Mouse (Mus musculus) G1E (cell line): Measurements from ENCODE around the gene Tmem176b. TPM values are rescaled to one million over a fixed set of nuclear protein-coding genes. Genes with fewer than 3 reads are reported as not detected.

Experiments used
- ATAC-seq: 2 replicates; pipeline ENCODE4 v1.8.0; 2016; ENCODE audit warnings: mild to moderate bottlenecking; ENCODE audit not compliant: insufficient number of reproducible peaks, poor library complexity, low FRiP score, severe bottlenecking; ENCODE audit errors: extremely low read depth
- DNase-seq: peaks from one replicate; pipeline ENCODE4 v3.0.0; 2012; ENCODE audit warnings: low spot score
- H3K27me3 ChIP-seq: 2 replicates; pipeline ENCODE4 v1.6.1; 2012; ENCODE audit warnings: mild to moderate bottlenecking, low read length, inconsistent platforms; ENCODE audit not compliant: insufficient read depth
- H3K36me3 ChIP-seq: replicated peaks from 2 replicates; pipeline ENCODE3; 2012; ENCODE audit warnings: mild to moderate bottlenecking, inconsistent platforms
- H3K4me1 ChIP-seq: 2 replicates; pipeline ENCODE4 v1.6.1; 2012; ENCODE audit warnings: low read depth, low read length, inconsistent platforms, mixed read lengths; ENCODE audit not compliant: insufficient read depth
- H3K4me3 ChIP-seq: 2 replicates; pipeline ENCODE4 v1.5.1; 2012; ENCODE audit warnings: low read depth, mild to moderate bottlenecking, inconsistent platforms, low read length, moderate library complexity, mixed read lengths
- H3K9me3 ChIP-seq: replicated peaks from 2 replicates; pipeline ENCODE4 v1.6.1; 2012; ENCODE audit warnings: inconsistent platforms
- CTCF ChIP-seq: IDR thresholded peaks from 2 replicates; pipeline ENCODE4 v1.5.1; 2012; ENCODE audit warnings: low read depth, low read length, inconsistent platforms, mixed read lengths
- GATA1 ChIP-seq: IDR thresholded peaks from 2 replicates; pipeline ENCODE4 v1.6.1; 2012; ENCODE audit warnings: borderline replicate concordance, low read length, inconsistent platforms, mixed read lengths
- GATA2 ChIP-seq: IDR thresholded peaks from 2 replicates; pipeline ENCODE4 v1.6.1; 2012; ENCODE audit warnings: low read depth, low read length, inconsistent platforms, borderline replicate concordance
- POLR2AphosphoS5 ChIP-seq: IDR thresholded peaks from 2 replicates; pipeline ENCODE4 v1.6.1; 2012; ENCODE audit warnings: low read depth, low read length, inconsistent platforms; ENCODE audit not compliant: insufficient replicate concordance
- TAL1 ChIP-seq: conservative IDR thresholded peaks from 2 replicates; pipeline ENCODE4 v1.6.1; 2012; ENCODE audit warnings: low read depth, low read length, inconsistent platforms, mixed read lengths
- polyA plus RNA-seq: library from polyadenylated mRNA; stranded (reverse); fragments of >175 nt; gene quantifications from 2 replicates; pipeline ENCODE4 v1.2.3, GENCODE M21; 2012
- total RNA-seq, 2 experiments: library from RNA; stranded (forward) in 1 of 2; stranded (reverse) in 1 of 2; fragments of 200-1000 nt in 1 of 2; fragments of >200 nt in 1 of 2; fragmentation: Nextera tagmentation in 1 of 2; gene quantifications; 2 replicates each; pipeline ENCODE4 v1.2.3; 2014 to 2017

Gene Tmem176b
- total and polyA plus RNA-seq, 3 experiments: not detected

DNA sequence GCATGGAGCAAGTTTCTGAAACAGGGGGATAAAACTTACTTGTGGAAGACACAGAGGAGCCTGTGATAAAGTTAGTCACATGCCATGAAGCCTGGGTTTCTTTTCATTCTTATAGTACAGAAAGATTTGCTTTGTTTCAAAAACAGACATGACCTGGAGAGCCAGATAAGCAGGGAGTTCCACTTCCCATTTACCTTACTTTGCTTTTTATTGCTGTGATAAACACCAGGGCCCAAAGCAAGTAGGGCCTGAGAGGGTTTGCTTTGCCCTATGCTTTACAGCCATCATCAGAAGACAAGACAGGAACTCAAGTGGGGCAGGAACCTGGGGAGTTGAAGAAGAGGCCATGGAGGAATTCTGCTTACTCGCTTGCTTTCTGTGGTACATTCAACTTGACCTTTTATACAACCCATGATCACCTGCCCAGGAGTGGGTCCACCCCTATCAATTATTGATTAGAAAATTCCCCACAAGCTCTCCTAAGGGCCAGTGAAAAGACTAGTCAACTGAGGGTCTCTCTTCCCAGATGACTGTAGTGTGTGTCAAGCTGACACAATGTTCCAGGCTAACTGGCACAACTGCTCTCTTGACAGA, 24.0 kb upstream of the Tmem176b start:
- Histone ChIP-seq H3K4me3 (no peak overlapping the region), H3K27me3 (peaks cover 3% of the 10 kb centered on the region; the same call in 1 of the 2 replicates), H3K36me3 (no peaks in the 10 kb centered on the region), H3K9me3 (no peaks in the 10 kb centered on the region), H3K4me1 (no peaks in the 10 kb centered on the region)
- no peak for DNase-seq
- TF ChIP-seq GATA1: no peak
- no peak for TF ChIP-seq TAL1
- TF ChIP-seq POLR2AphosphoS5: no peak
- TF ChIP-seq GATA2: no peak
- no peak for TF ChIP-seq CTCF
- ATAC-seq: no peak

DNA sequence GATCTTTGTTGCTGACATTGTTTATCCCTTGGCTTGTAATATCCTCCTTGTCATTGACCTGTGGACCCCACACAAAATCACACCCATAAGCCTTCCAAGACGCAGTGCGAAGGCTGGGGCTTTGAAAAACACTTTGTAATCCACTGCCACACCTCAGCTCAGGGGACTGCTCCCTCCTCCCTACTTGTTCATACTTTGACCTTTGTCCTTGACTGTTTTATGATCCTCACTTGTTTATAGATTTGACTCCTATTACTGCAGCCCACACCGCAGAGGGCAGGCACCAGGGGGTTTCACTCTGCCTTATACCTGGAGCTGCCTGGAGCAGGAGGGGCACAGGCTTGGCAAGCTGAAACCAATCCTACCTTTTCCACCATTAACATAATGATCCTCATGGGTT, 23.4 kb upstream of the Tmem176b start:
- H3K36me3 ChIP-seq: no peaks in the 10 kb centered on the region
- ATAC-seq: no peak

DNA sequence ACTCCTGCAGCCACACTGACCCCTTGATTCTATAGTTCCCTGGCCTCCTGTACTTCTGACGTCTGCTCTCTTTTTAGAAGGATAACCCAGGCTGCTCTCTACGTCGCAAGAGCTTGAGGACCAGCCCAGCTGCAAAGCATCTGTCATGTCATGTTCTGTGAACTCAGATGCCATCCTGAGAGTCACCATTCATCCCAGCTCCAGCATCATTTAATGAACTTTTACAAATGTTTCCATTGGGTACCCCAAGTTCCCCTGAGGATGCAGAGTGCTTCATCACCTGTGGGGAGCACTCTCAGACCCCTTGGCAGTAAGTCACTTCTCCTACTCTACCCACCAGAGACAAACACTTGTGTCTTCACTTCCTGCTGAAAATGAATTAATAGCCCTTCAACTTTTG, 22.9 kb upstream of the Tmem176b start:
- H3K9me3 ChIP-seq: no peaks in the 10 kb centered on the region
- TF ChIP-seq POLR2AphosphoS5 (no peak), GATA1 (no peak), CTCF (no peak), GATA2 (no peak), TAL1 (no peak)
- DNase-seq: no peak
- H3K27me3 ChIP-seq: peaks cover 3% of the 10 kb centered on the region; the same call in 1 of the 2 replicates
- no peaks in the 10 kb centered on the region for H3K36me3 ChIP-seq
- H3K4me3 ChIP-seq: no peak overlapping the region
- ATAC-seq: no peak
- H3K4me1 ChIP-seq: no peaks in the 10 kb centered on the region

More for the DNA sequence above, 23.4 kb upstream of the Tmem176b start:
- H3K4me1 ChIP-seq: no peaks in the 10 kb centered on the region
- DNase-seq: no peak
- no peak for TF ChIP-seq POLR2AphosphoS5
- no peak for TF ChIP-seq CTCF
- no peak for TF ChIP-seq TAL1
- no peak for TF ChIP-seq GATA2
- TF ChIP-seq GATA1: no peak
- no peak overlapping the region for H3K4me3 ChIP-seq
- H3K9me3 ChIP-seq: no peaks in the 10 kb centered on the region
- H3K27me3 ChIP-seq: peaks cover 3% of the 10 kb centered on the region; the same call in 1 of the 2 replicates

DNA sequence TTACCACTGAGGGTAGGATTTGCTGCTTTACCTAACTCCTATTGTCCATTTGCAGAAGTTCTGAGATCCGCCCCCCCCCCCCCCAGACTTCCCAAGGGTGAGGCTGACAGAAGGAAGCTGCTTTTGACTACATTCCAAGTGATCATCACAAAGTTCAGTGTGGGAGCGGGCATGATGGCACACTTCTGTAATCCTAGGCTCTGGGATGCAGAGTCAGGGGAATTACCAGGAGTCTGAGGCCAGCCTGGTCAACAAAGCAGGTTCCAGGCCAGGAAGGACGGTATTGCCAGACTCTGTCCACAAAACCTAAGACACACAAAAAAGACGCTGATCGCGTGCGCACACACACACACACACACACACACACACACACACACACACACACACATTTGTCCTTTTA, 22.2 kb upstream of the Tmem176b start:
- peaks cover 3% of the 10 kb centered on the region; the same call in 1 of the 2 replicates for H3K27me3 ChIP-seq
- no peaks in the 10 kb centered on the region for H3K36me3 ChIP-seq
- no peak overlapping the region for H3K4me3 ChIP-seq
- no peaks in the 10 kb centered on the region for H3K4me1 ChIP-seq
- TF ChIP-seq TAL1: no peak
- TF ChIP-seq CTCF: no peak
- no peak for TF ChIP-seq GATA1
- TF ChIP-seq GATA2: no peak
- TF ChIP-seq POLR2AphosphoS5: no peak
- DNase-seq (no peak), ATAC-seq (no peak)
- no peaks in the 10 kb centered on the region for H3K9me3 ChIP-seq

DNA sequence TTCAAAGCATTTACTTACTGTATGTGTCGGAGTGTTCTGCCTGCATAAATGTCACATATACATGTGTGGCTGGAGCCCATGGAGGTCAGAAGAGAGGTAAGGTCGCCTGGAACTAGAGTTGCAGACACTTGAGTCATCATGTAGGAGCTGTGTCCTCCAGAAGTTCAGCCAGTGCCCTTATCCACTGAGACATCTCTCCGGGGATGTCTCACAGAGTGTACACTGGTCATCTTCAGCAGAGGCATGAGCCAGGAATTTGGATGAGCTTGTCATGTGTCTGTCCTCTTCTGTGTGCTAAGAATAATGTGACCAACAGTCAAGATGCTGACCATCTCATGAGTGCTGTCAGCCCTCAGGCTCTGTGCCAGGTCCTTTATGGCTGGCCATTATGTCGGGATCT, 21.5 kb upstream of the Tmem176b start:
- Histone ChIP-seq H3K9me3 (no peaks in the 10 kb centered on the region), H3K27me3 (peaks cover 3% of the 10 kb centered on the region; the same call in 1 of the 2 replicates), H3K36me3 (no peaks in the 10 kb centered on the region), H3K4me3 (no peak overlapping the region), H3K4me1 (no peaks in the 10 kb centered on the region)
- TF ChIP-seq TAL1 (no peak), GATA1 (no peak), POLR2AphosphoS5 (no peak), CTCF (no peak)
- ATAC-seq (no peak), DNase-seq (no peak)

DNA sequence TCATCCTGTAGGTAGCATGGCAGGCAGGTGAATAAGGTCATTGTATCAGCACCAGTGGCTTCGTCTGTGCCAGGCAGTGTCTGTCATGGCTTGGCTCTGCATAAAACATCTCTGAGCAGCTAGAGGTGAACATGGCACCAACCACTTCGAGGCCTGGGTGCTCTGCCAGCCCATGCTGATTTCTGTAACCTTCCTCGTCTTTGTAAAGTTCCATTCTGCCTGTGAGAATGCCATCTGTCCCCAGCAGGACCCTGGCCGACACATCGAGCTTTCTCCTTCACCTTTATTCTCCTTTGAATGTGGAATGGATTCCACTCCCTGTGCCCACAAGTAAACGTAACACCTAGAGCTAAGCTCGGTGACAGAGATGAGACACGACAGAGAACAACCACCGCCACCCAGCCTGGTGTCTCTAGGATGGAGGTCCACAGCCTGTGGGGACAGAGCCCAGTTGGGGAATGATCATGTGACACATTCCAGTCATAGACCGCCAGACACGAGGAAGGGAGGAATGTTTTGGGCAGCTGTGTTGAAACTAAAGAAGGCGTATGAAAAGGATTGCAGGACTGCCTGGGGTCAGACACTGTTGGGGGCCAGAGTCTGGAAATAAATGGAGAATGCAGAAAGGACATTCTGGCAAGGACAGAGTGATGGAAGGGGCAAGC, 20.5 kb upstream of the Tmem176b start:
- ATAC-seq (no peak), DNase-seq (no peak)
- no peaks in the 10 kb centered on the region for H3K36me3 ChIP-seq
- H3K9me3 ChIP-seq: no peaks in the 10 kb centered on the region
- no peak overlapping the region for H3K4me3 ChIP-seq
- H3K4me1 ChIP-seq: no peaks in the 10 kb centered on the region
- H3K27me3 ChIP-seq: no peaks in the 10 kb centered on the region
- TF ChIP-seq TAL1: no peak
- TF ChIP-seq GATA1: no peak
- TF ChIP-seq CTCF: no peak
- TF ChIP-seq GATA2: no peak
- no peak for TF ChIP-seq POLR2AphosphoS5
